Mouse (Mus musculus) CD4-positive, CD25-positive, alpha-beta regulatory T cell (primary cell): ENCODE measurements around the gene Gm45194. TPM values are rescaled to one million over a fixed set of nuclear protein-coding genes. Genes with fewer than 3 reads are reported as not detected.

Source experiments
- polyA plus RNA-seq: library from polyadenylated mRNA; unstranded; fragments of 100-300 nt; shearing (Covaris generic); gene quantifications from one replicate; pipeline ENCODE4 v1.2.1, GENCODE M21; 2017

The Gm45194 gene
- not detected for polyA plus RNA-seq

DNA sequence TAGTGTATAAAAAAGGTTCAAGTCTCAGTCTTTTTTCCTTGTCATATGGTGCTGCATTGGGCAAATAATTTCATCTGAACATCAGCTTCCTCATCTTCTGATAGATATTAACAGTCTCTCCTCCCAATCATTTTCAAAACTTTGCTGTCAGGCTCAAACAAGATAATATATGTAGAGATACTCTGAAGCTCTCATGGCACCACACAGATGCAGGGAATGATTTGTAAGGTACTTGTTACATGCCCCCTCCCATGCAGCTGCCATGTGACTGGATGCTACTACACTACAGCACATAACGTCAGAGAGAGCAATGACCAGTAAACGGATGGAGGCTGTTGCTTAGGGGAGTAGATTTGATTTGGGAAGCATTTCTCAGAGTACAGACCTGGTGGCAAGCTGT is at the start of gene Gm45194:
Gene Gm45194, plus strand, starts transcription at position 301 of the 400 bp plus-strand sequence.

DNA sequence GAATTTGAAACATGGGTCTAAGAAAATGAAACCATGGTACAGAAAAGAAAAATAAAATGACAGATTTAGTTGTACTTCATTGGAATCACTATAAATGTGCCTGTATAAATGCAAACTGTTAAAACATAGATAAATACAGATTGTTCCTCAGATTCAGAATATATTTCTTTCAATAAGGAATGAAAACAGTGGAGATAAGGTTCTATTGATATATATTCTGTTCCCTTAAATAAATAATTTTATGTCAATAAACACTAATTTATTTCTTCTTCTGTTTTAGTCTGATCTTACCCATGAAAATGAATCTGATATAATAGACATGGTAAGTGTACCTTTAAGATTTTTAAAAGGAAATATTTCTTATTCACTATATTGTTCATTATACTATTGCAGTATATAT is 119.5 kb downstream of the Gm45194 start, which contains the start of gene Tex16:
Gene Tex16, plus strand, starts transcription at position 301 of the 400 bp plus-strand sequence.

DNA sequence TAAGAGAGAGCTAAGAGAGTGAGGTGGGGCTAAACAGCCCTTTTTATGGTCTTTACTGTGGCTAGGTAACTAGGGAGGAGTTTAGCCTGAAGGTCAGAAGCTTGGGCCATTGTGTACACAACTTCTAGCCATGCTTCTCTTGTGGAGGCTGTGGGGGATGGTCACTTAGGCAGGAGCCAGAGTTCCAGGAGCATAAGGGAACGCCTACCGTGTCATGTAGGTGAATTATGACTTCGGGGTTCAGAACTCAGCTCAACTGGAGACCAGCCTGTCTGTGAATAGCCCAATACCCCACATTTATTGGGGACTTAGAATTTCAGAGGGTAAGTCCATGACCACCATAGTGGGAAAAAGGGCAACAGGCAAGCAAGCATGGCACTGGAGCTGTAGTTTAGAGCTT is 347.6 kb downstream of the Gm45194 start, which contains the start of gene 4933403O08Rik:
Gene 4933403O08Rik, plus strand, starts transcription at position 301 of the 400 bp plus-strand sequence.

Other genes starting within 250 kb of the Gm45194 start
- 0.02 TPM for gene Hdx, start 194.3 kb upstream of the Gm45194 start, polyA plus RNA-seq
- not detected for gene Tex16, start 119.6 kb downstream of the Gm45194 start, polyA plus RNA-seq